Mouse (Mus musculus) hematopoietic stem cell, adult 5-6 weeks (primary cell): ENCODE data around the gene Blmh. TPM values are rescaled to one million over a fixed set of nuclear protein-coding genes. Genes with fewer than 3 reads are reported as not detected.

Experiments used
- ATAC-seq, 2 experiments: fragments of 125-278 bp in 1 of 2; replicated peaks in 1 of 2; 2 replicates each; pipeline ENCODE4 v1.8.0; 2016 to 2017; ENCODE audit warnings: inconsistent platforms in 2 of 2, mild to moderate bottlenecking in 2 of 2, moderate number of reproducible peaks in 2 of 2, low read depth in 1 of 2, moderate TSS enrichment in 1 of 2; ENCODE audit not compliant: low FRiP score in 2 of 2, poor library complexity in 2 of 2, severe bottlenecking in 2 of 2, insufficient read depth in 1 of 2, low TSS enrichment in 1 of 2
- total RNA-seq: library from RNA; stranded (forward); fragments of 172-1452, 232-1000 nt; gene quantifications from 2 replicates; pipeline ENCODE4 v1.2.3, GENCODE M21; 2017

Gene Blmh
- 161 and 167 TPM in 2 replicates for total RNA-seq

DNA sequence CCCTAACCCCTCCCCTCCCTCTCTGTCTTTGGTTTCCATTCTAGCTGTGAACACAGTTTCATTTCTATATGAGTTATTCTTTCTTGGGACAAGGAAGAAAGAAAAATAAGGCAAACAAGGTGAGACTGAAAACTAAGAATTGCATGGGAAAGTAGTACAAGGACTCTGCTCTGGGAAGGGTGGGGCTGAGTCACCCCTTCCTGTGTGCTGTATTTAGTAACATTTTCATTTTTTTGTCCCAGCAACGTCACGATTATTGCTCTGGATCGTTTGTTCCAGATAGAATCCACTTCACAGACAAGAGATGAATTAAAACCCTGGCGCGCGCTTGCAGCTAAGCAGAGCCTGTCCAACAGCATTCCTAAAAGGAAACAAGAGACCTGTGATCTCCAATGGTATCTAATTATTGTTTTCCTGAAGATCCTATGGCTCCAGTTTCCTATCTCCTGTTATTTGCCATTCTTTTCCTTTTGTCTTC, at the start of gene Blmh:
Gene Blmh (plus strand): TSS at position 51 of the 478 bp plus-strand sequence.
- ATAC-seq: no peak

DNA sequence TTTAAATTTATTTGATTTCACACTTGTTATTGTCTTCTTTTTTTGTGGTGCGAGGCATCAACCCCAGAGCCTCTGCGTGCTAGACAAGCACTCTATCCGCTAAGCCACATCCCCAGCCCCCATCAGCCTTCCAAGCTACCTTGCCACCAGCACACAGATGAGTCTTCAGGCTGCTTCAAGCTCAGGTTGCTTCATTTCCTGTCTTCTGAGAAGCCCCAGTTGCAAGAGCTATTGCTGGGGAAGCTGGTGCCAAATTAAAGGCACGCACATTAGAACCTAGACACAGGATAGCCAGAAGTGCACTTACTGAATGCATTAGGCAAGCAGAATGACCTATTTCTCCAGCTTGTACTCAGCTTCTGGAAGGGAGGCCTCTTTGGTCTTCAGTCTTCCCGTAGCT, 44.8 kb upstream of the Blmh start:
- ATAC-seq: peak in 1 of 2 experiments; percentile 39; a peak in 1 of 4 replicates

DNA sequence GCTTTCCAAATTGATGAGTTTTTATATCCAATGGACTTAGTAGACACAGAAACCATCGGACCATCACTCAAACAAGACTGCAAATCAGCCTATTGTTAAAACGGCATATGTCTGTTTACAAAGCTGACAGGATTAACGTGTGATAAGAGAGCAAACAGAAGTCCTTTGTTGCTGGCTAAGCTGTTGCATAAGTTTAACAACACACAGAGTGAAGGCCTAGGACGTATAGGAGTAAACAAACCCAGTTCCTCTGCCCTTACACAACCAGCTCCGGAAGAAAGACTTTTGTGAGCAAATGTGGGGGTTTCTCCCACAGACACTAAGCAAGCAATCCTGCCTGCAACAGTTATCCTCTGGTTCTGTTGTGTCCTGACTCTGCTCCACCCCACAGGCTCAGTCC, 40.2 kb upstream of the Blmh start:
- no peak; a peak in 1 of 4 replicates for ATAC-seq

DNA sequence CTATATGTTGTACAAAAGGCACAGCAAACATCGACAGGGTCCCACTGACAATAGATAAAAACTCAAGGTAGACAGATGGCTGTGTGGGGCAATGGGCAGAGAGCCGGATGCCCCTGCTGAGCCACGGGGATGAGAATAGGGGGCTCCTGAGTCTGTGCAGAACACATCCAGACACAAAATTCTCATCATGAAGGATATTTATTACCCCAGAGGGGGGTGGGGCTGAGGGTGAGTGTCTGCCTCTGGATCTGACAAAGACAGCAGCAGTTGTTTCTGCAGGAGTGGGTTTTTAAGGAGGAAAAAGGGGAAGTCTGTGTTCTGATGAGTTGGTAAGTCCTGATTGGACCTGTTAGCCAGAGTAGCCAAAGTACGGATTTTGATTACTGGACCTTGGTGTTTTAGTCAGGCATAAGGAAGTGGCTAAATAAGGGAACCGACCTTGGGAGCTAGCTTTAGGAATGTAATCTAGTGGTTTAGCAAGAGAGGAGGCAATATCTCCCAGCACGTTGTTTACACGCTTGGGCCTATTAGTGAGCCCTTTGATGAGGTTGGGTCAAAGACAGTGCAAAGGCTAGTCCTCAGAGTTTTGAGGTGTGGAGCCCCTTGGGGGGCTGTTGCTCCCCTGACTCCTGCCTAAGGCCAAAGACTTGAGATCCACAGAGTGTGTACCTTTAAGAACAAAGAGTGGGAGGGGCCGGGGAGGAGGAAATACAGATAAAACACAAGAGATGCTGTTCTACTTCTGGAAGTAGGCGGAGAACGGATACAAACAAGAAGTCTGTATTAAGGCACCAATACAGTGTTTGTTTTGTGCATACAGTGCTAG, 35.1 kb upstream of the Blmh start:
- peak; percentile 12 to 38; a peak in 1 of 4 replicates for ATAC-seq

DNA sequence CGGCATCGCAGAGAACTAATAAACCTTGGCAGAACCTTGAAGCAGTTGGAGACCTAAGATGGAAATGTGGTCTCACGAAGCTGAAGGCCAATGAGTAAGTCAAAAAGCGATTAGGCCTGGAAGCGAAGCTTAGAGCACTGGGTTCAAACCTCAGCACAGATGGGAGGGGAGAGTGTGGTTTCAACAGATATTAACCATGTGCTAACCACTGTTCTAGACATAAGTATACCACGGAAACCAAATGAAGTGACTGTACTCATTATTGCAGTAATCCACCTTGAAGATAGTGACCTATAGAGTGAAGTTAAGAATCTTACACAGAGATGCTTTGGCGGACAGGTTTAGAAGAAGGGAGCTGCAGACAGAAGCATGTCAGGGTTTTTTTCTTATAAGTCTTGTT, 33.4 kb upstream of the Blmh start:
- ATAC-seq: no peak

DNA sequence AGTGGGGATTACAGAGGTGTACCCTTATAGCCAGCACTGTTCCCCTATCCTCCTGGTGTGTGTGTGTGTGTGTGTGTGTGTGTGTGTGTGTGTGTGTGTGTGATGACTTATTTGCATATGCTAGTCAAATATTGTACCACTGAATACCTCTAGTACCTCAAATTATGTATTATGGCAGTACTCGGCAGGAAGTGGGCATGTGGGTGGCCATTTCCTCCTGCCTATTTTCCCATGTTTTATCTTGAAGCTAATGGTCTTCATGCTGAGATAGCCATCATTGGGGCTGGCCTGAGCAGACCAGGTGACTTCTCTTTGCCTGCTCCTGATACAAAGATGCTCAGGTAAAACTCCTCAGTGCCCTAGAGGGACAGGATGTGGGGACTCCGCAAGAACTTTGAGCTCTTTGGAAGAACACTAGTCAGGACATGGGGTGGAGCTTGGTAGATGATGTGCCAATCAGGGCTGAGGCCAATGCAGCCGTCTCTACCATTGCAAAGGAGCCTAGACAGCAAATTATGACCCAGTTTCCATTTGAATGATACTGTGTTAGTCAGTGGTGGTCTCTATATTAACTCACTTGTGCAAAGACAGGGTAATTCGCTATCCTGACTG, 32.8 kb upstream of the Blmh start:
- no peak for ATAC-seq

DNA sequence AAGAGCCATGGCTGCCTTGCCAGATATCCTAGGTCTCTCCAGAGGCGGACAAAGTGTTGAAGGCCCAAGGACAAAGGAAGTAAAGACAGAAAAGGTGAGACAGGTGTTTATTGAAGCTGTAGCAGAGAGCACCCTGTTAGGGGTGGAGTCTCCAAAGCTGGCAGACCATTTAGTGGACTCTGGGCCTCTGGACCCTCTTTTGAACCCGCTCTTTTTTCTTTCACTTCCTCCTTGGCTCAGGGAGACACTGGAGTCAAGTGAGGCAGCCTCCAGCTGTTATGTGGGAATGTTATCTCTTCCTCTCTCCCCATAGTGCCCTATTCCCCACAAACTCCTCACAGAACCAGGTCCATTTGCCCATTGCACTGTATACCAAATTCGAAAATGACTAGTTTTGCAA, 31.6 kb upstream of the Blmh start:
- ATAC-seq: no peak

DNA sequence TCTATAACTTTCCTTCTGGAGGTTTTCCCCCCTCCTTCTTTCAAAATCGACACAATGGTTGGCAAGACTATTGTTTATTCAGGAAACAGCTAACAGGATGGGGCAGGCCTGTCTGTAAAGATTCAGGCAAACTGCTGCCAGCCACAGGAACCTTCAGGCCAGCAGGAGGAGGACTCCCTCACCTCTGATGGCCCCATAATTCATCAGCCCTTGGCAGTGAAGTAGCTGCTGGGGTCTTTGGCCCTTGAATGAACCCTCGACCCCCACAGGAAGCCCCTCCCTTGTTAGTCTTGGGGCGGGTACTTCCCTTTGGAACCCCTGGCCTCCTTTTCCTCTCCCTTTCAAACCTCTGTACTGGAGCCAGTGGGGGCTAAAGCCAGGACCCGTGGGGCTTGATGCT, 31.0 kb upstream of the Blmh start:
- peak in 1 of 2 experiments; percentile 47; a peak in 1 of 4 replicates for ATAC-seq

DNA sequence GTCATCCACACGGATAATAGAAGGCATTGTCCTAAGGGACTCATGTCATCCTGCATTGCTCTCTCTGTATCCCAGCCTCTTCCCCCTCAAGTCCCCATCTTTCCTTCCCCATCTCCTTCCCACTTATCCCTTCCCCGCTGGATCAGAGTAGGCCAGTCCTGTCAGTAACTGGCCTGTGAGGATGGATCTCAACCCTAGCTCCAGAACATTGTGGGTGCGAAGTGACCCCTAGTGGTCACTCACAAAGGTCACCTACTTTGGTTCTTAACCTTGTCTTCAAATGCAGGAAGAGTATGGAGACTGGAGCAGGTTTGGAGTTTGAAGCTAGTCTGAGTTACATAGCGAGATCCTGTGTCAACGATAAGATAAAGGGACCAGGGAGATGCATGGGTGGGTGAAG, 30.4 kb upstream of the Blmh start:
- peak; percentile 28 to 37; a peak in 2 of 4 replicates for ATAC-seq

DNA sequence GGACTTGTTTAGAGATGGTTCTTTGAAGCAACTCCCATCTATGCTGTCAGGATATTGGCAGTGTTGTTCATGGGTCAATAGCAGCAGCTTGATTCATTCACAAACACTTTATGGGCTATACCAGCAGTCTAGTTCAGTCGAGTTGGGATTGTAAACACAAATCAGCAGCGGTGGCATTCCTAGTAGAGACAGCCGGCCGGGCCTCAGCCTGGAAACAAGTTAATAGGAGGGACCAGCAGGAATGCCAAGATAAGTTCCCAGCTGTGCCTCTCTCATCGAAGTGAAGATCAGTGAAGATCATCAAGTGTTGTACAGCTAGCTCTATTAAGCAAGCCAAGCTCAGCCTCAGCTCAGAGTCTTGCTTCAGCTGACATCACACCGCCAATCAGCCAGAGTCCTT, 28.2 kb upstream of the Blmh start:
- no peak for ATAC-seq

DNA sequence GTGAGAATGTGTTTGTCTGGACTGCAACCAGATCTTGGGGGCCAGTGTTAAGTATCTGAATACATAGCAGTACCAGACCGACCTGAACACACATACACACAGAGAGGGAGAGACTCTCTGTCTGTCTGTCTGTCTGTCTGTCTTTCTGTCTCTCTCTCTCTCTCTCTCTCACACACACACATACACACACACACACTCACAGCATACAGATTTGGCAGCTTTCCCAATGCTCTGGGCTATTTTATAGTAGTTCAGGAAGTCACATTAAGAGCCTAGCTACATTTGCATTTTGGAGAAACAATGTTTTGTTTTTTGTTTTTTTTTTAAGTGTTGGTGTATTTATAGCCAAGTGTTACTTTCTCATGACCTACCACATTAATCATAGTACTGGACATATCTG, 27.5 kb upstream of the Blmh start:
- ATAC-seq: no peak

DNA sequence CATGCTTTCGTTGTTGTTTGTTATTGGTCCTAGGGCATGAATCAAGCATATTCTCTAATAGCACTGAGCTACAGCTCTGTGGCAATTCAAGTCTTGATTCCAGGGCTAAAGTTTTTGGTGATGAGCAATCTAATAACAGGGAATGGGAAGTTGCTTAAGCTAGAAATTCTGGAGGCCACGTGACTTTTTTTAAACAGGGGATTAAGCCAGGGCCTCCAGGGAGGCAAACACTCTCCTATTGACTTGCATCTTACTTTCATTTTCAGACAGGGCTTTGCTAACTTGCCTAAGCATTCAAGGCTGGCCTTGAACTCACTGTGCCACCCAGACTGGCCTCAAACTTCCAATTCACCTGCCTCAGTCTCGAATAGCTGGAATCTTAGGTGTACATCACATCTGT, 26.7 kb upstream of the Blmh start:
- ATAC-seq: no peak

DNA sequence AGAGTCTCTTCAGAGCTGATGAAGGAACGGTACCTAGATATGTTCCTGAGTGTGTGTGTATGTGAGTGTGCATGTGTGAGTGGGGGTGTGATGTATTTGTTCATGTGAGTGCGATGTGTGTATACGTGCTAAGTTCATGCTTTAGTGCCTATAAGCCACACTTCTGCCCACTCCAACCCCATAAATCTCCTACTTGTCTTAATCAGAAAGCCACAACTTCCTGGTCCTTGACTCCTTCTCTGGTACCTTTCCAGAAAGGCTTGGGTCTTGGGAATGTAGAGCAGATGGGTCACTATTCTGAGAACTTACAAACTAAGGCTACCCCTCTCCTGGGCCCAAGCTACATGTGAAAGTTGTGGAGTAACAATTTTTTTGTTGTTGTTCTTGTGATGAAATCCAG, 25.9 kb upstream of the Blmh start:
- ATAC-seq: peak; percentile 20 to 54; a peak in 3 of 4 replicates

DNA sequence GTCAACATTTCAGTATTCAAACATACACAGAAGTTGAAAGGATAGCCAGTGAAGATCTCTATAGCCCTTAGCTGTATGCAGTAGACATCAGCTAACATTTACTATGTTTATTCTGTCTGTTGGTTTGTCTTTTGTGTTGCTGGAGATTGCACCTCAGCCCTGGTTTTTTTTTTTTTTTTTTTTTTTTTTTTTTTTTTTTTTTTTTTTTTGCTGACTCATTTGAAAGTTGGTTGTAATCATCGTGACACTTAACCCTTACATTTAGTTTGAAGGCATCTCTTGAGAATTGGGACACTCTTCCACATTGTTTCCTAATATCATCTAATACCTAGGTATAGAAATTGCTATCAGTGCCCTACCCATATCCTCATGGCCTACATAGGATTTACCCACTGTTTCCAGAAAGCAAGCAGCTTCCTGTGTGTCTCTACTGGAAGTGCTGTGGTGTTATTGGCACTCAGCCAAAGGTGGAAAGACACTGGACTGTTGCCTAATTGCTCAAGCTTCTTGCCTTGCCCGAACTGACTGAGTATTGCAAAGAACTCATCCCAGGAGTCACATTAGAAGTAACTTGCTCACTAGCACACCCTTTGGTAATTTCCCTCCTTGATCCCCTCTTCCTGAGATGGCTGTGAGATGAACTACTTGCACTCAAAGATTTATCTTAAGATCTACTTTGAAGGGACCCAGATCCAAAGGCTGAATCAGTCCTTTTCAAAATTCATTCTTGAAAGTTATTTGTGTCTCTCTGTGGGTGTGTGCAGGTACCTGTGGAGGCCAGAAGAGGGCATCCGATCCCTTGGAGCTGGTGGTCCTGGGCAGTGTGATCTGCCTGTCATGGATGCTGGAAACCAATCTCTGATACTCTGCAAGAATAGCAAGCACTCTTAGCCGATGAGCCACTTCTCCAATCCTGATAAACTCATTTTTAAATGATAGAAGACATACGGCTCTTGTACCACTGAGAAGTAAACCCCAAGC, 24.6 kb upstream of the Blmh start:
- ATAC-seq: peak in 1 of 2 experiments; percentile 19; a peak in 1 of 4 replicates

DNA sequence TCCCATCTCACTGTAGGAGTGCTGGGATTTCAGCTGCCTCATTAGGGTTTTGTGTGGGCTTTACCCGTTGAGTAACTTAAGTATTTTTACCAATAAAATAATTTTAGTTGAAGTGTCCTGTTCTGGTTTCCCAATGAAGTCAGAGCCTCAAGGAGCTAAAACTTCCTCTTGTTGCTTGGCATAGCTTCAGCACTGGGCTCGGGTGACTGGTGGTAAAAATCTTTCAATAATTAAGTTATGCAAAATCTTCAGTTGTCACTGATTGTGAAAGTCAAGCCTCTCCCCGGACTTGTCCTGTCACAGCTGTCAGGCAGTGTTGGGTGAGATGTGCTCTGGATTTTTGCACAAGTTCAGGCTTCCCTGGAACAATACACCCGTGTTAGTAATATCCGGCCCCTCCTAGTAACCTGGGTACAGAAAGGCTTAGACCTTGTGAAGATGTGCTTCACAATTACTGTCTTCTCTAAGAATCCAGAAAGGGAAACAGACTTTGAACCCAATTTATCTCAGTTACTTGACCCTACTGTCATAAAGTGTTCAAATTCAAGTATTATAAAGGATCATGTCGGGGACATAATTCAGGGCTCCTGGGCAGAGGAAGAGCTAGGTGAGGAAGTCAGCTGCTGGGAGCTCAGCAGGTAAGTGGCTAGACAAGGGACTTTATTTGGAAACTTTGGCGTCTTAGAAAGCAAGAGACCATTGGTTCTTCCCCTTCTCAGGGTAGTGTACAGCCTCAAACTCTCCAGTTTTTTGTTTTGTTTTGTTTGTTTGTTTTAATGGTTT, 22.8 kb upstream of the Blmh start, which contains the start of gene Tmigd1:
Gene Tmigd1 (plus strand): TSS at position 581 of the 783 bp plus-strand sequence.
- peak in 1 of 2 experiments; percentile 15; a peak in 1 of 4 replicates for ATAC-seq

DNA sequence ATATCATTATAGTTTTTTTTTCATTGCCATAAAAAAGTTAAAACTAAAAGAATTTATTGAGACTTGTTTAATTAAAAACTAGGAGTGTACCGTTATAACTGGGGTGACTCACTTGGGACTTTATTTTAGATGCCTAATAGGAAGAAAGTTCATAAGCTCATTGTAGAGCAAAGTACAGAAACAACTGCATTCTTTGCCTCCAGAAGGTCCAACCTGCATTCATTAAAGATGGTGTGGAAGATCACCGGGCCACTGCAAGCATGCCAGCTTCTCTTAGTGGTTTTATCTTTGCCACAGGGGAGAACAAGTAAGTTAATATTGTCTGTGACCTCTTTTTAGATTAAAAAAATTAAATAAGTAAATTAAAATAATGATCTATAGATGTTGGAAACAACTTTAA, 20.3 kb upstream of the Blmh start:
- ATAC-seq: no peak

DNA sequence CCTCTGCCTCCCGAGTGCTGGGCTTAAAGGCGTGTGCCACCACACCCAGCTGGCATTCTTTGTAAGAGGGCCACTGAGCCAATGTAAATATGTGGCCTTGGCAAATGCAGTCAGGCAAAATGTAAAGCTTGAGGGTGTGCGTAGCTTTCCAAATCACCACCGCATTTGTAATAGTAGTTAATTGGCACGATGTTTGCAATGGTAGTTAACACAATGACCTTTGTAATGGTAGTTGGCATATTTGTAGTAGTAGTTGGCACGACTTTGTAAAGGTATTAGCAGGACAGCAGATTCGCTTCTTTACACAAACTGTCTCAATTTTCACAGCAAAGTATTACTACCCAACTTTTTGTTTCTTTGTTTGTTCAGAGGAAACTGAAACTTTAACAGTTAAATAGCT, 16.0 kb upstream of the Blmh start:
- no peak for ATAC-seq
